Mouse (Mus musculus) hematopoietic multipotent progenitor cell, adult 10-12 weeks (in vitro differentiated cells): Measurements from ENCODE around the gene Sfrp4. TPM values are rescaled to one million over a fixed set of nuclear protein-coding genes. Genes with fewer than 3 reads are reported as not detected.

Experiments
- polyA plus RNA-seq: library from polyadenylated mRNA; stranded (reverse); fragments of >175 nt; gene quantifications from 2 replicates; pipeline ENCODE4 v1.2.3, GENCODE M21; 2012; ENCODE audit warnings: low replicate concordance

Sfrp4 gene
- 0.21 and 0.81 TPM in 2 replicates for polyA plus RNA-seq

GRCm38 (mm10) chr13:19622573-19623227 lies at the start of gene Sfrp4:
TSS of gene Sfrp4 (plus strand) at chr13:19623104.

GRCm38 (mm10) chr13:19619216-19619927 lies 3.5 kb upstream of the Sfrp4 start, which contains the start of gene Epdr1:
TSS of gene Epdr1 (minus strand) at chr13:19619927.

Other genes starting within 250 kb of the Sfrp4 start
- gene Stard3nl, start 227.3 kb upstream of the Sfrp4 start, polyA plus RNA-seq, result 3.6 and 3.8 TPM in 2 replicates
- gene Epdr1, start 3.2 kb upstream of the Sfrp4 start, polyA plus RNA-seq, result 2.1 and 2.9 TPM in 2 replicates
- not detected in 2 replicates for gene Nme8, start 74.7 kb downstream of the Sfrp4 start, polyA plus RNA-seq
- 0.24 and 1.5 TPM in 2 replicates for gene Gpr141, start 201.2 kb downstream of the Sfrp4 start, polyA plus RNA-seq